Mouse (Mus musculus): ENCODE results near the gene Dtymk. TPM values are rescaled to one million over a fixed set of nuclear protein-coding genes. Genes with fewer than 3 reads are reported as not detected.
A peak's percentile ranks its signal among the peaks of the same experiment; 100 is the strongest.
"Not testable (repeated sequence)": the region's sequence is repeated elsewhere in the genome, so short reads cannot be mapped to it uniquely, and the experiment has no call there.

Dtymk gene
- polyA plus RNA-seq (2015; fragmentation: Nextera tagmentation; extraction: Ambion mirVana): 179 and 191 TPM in 2 replicates

GRCm38 (mm10) chr1:93801741-93802238, at the start of gene Dtymk:
Gene Dtymk (minus strand): TSS chr1:93801934.
- Histone ChIP-seq H3K9ac (ENCODE audit: low read depth, low read length) (peak within 1 kb of the TSS; percentile 70), H3K4me2 (ENCODE audit: low read length) (peak within 1 kb of the TSS; percentile 72), H3K4me1 (replicated peaks; ENCODE audit: insufficient read depth, low read length) (peaks cover 9% of the 10 kb centered on the region), H3K27ac (peak within 1 kb of the TSS; percentile 87), H3K36me3 (ENCODE audit: insufficient read depth, low read length) (peaks cover 10% of the 10 kb centered on the region; the same call in 1 of the 2 replicates), H3K4me3 (replicated peaks; ENCODE audit: low read depth, low read length) (peak within 1 kb of the TSS; percentile 59), H3K9me3 (replicated peaks; ENCODE audit: low read length) (no peaks in the 10 kb centered on the region), H3K27me3 (ENCODE audit: insufficient read depth, low read length) (no peaks in the 10 kb centered on the region)
- WGBS: under 1% methylated on average over 42 of the region's 42 CpGs
- TF ChIP-seq CTCF (IDR thresholded peaks at IDR 0.05; ENCODE audit: low read depth): peak; percentile 66
- peak; percentile 99 for DNase-seq (ENCODE audit: low spot score)
- peak; percentile 53 for ATAC-seq (replicated peaks; ENCODE audit: low FRiP score, low read depth)

DNA sequence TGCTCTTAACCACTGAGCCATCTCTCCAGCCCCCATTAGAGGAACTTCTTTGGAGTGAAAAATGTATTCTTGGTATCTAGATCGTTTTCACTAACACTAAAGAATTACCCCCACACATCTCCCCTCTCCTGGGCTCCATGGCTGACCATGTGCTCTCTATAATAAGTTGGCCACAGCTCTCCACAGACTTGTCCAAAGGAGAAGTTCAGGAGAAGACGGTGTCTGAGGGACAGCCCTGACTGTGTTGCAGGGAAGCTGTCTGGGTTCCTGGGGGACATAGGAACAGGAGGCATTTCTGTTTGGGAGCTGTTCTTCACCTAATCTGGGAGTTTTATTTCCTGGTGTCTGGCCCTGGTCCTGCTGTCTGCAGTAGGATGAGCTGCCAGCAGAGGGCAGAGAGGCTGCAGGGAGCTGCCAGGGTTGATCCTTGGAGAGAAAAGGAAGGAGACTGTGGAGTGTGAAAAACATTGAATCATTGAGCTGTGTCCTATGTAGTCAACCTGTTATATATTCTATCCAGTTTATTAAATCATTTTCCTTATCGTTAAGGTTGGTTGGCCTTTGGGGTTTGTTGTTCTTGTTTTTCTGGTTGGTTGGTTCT, 44.1 kb upstream of the Dtymk start:
- not testable (repeated sequence) for H3K36me3 ChIP-seq (ENCODE audit: insufficient read depth, low read length); H3K4me1 ChIP-seq (replicated peaks; ENCODE audit: insufficient read depth, low read length); H3K9me3 ChIP-seq (replicated peaks; ENCODE audit: low read length); H3K4me2 ChIP-seq (ENCODE audit: low read length); H3K27ac ChIP-seq; H3K27me3 ChIP-seq (ENCODE audit: insufficient read depth, low read length); DNase-seq (ENCODE audit: low spot score); H3K4me3 ChIP-seq (replicated peaks; ENCODE audit: low read depth, low read length); H3K9ac ChIP-seq (ENCODE audit: low read depth, low read length)
- ATAC-seq (replicated peaks; ENCODE audit: low FRiP score, low read depth): peak; percentile 54; the same call in 1 of the 2 replicates
- 25% methylated on average over 1 of the region's 3 CpGs for WGBS

DNA sequence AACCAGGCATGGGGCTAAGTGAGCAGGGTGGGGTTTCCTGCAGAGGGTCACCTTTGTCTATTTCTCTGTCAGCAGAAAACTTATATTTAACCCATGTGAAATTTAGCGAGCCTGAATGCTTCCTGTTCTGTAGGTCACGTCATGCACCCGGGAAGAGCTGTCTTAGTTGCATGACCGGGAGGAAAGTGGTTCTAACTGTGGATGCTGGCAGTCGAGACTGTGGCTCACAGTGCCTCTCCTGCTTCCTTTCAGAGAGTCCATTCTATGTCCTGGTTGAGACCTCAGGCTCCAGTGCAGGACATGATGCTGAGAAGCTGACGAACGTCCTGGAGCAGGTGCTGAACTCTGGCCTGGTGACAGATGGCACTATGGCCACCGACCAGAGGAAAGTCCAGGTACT, 36.8 kb upstream of the Dtymk start:
- H3K27me3 ChIP-seq (ENCODE audit: insufficient read depth, low read length); DNase-seq (ENCODE audit: low spot score); H3K4me3 ChIP-seq (replicated peaks; ENCODE audit: low read depth, low read length); H3K9me3 ChIP-seq (replicated peaks; ENCODE audit: low read length); ATAC-seq (replicated peaks; ENCODE audit: low FRiP score, low read depth); H3K36me3 ChIP-seq (ENCODE audit: insufficient read depth, low read length); H3K4me2 ChIP-seq (ENCODE audit: low read length); H3K9ac ChIP-seq (ENCODE audit: low read depth, low read length); H3K4me1 ChIP-seq (replicated peaks; ENCODE audit: insufficient read depth, low read length); H3K27ac ChIP-seq: not testable (repeated sequence)
- 85% methylated on average over 7 of the region's 8 CpGs for WGBS

- whole genome bisulfite sequencing: 93% methylated on average over 8 of the region's 8 CpGs
- Histone ChIP-seq H3K27me3 (ENCODE audit: insufficient read depth, low read length) (no peaks in the 10 kb centered on the region), H3K4me2 (ENCODE audit: low read length) (no peak overlapping the region), H3K9me3 (replicated peaks; ENCODE audit: low read length) (no peaks in the 10 kb centered on the region), H3K4me1 (replicated peaks; ENCODE audit: insufficient read depth, low read length) (no peaks in the 10 kb centered on the region), H3K9ac (ENCODE audit: low read depth, low read length) (no peak overlapping the region), H3K27ac (no peak overlapping the region), H3K4me3 (replicated peaks; ENCODE audit: low read depth, low read length) (no peak overlapping the region), H3K36me3 (ENCODE audit: insufficient read depth, low read length) (peaks cover 9% of the 10 kb centered on the region; the same call in 1 of the 2 replicates)
- no peak for ATAC-seq (replicated peaks; ENCODE audit: low FRiP score, low read depth)
- TF ChIP-seq CTCF (IDR thresholded peaks at IDR 0.05; ENCODE audit: low read depth): no peak
- DNase-seq (ENCODE audit: low spot score): no peak
Observed at GRCm38 (mm10) chr1:93837335-93837734, 35.6 kb upstream of the Dtymk start.

GRCm38 (mm10) chr1:93836532-93836913, 34.8 kb upstream of the Dtymk start:
- no peak overlapping the region for H3K4me3 ChIP-seq (replicated peaks; ENCODE audit: low read depth, low read length)
- no peaks in the 10 kb centered on the region for H3K4me1 ChIP-seq (replicated peaks; ENCODE audit: insufficient read depth, low read length)
- DNase-seq (ENCODE audit: low spot score) (no peak), ATAC-seq (replicated peaks; ENCODE audit: low FRiP score, low read depth) (no peak)
- H3K9ac ChIP-seq (ENCODE audit: low read depth, low read length): no peak overlapping the region
- no peaks in the 10 kb centered on the region for H3K9me3 ChIP-seq (replicated peaks; ENCODE audit: low read length)
- H3K4me2 ChIP-seq (ENCODE audit: low read length): no peak overlapping the region
- WGBS: 74% methylated on average over 2 of the region's 2 CpGs
- H3K36me3 ChIP-seq (ENCODE audit: insufficient read depth, low read length): peaks cover 9% of the 10 kb centered on the region; the same call in 1 of the 2 replicates
- TF ChIP-seq CTCF (IDR thresholded peaks at IDR 0.05; ENCODE audit: low read depth): no peak
- H3K27me3 ChIP-seq (ENCODE audit: insufficient read depth, low read length): no peaks in the 10 kb centered on the region
- H3K27ac ChIP-seq: no peak overlapping the region

DNA sequence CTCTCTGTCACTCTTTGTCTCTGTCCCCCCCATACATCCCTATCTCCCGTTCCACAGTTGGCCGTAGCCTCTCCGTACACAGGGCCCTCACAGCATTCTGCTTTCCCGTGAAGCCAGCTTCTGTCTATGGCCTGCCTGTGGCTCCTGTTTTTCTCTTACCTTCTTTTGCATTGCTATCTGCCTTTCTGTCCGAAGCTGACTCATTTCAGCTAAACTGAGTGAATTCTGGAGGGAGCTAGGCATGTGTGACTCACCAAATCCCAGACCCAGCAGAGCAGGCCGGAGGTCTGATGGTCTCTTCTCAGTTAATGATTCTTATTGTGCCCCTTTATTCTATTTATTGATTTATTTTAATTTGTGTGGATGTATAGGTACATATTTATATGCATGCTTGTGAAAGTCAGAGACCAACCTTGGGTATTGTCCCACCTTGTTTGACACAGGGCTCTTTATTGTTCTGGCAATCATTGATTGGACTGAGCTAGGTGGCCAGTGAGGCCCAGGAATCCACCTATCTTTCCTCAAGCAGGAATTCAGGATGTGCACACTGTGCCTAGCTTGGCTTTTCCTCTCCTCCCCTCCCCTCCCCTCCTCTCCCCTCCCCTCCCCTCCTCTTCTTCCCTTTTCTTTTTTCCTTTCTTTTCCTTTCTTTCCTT, 34.3 kb upstream of the Dtymk start:
- DNase-seq (ENCODE audit: low spot score) (no peak), ATAC-seq (replicated peaks; ENCODE audit: low FRiP score, low read depth) (no peak)
- Histone ChIP-seq H3K36me3 (ENCODE audit: insufficient read depth, low read length) (peaks cover 9% of the 10 kb centered on the region; the same call in 1 of the 2 replicates), H3K27me3 (ENCODE audit: insufficient read depth, low read length) (no peaks in the 10 kb centered on the region), H3K4me3 (replicated peaks; ENCODE audit: low read depth, low read length) (no peak overlapping the region), H3K9ac (ENCODE audit: low read depth, low read length) (no peak overlapping the region), H3K4me1 (replicated peaks; ENCODE audit: insufficient read depth, low read length) (no peaks in the 10 kb centered on the region), H3K9me3 (replicated peaks; ENCODE audit: low read length) (no peaks in the 10 kb centered on the region), H3K4me2 (ENCODE audit: low read length) (no peak overlapping the region), H3K27ac (no peak overlapping the region)
- TF ChIP-seq CTCF (IDR thresholded peaks at IDR 0.05; ENCODE audit: low read depth): no peak
- WGBS: 90% methylated on average over 6 of the region's 6 CpGs

Data from kidney, postnatal 0 days (tissue).